Mouse (Mus musculus) olfactory bulb, adult 2 months (tissue): ENCODE results near the gene Gas6.

Source experiments
- CTCF ChIP-seq: fragments of 200-500 bp; IDR thresholded peaks from 2 replicates; pipeline ENCODE4 v1.5.1; 2012; ENCODE audit warnings: low read depth, mild to moderate bottlenecking, low read length, moderate library complexity; ENCODE audit not compliant: insufficient read depth
- POLR2A ChIP-seq: fragments of 200-500 bp; IDR thresholded peaks from 2 replicates; pipeline ENCODE4 v1.6.1; 2012; ENCODE audit warnings: mild to moderate bottlenecking, low read depth, low read length, moderate library complexity; ENCODE audit not compliant: insufficient read depth

GRCm38 (mm10) chr8:13531602-13532171 is 37.4 kb upstream of the Gas6 start:
- TF ChIP-seq CTCF (no peak), POLR2A (no peak)
